Mouse (Mus musculus): ENCODE measurements at regions not wholly inside any gene's neighbourhood (a gene's known extent, or its start where the extent isn't known, plus 50 kb on each side); places are given as distances from the start of the nearest gene placed in this dataset.

DNA sequence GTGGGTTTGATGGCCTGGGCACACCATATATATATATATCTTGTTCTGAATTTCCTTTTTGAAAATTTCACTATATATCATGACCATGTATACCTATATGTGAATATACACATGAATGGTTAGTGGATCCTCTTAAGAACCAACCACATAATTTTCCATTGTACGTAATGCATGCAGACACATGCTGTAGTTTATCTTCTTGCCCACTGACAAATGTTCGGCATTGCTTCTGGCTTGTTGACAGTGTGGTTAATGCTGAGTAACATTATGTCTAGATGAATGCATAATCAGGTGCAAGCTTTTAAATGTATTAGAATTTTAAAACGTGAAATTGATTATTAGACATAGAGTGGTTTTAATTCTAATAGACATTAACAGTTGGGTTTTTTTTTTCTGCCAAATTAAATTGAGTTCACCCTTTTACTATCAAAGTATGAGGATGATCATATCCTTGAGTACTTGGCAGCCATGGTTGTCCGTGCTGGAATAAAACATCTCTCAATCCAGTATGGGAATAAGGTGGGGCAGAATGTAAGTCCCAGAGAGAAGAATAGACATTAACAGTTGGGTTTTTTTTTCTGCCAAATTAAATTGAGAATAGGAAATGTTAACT is 110.3 kb downstream of the A730009L09Rik start:
- TF ChIP-seq CTCF (IDR thresholded peaks at IDR 0.05; ENCODE audit: low read depth, low read length) (no peak), POLR2A (IDR thresholded peaks at IDR 0.05; ENCODE audit: borderline replicate concordance, low read depth, low read length) (no peak)
